In the genomic region with DNA sequence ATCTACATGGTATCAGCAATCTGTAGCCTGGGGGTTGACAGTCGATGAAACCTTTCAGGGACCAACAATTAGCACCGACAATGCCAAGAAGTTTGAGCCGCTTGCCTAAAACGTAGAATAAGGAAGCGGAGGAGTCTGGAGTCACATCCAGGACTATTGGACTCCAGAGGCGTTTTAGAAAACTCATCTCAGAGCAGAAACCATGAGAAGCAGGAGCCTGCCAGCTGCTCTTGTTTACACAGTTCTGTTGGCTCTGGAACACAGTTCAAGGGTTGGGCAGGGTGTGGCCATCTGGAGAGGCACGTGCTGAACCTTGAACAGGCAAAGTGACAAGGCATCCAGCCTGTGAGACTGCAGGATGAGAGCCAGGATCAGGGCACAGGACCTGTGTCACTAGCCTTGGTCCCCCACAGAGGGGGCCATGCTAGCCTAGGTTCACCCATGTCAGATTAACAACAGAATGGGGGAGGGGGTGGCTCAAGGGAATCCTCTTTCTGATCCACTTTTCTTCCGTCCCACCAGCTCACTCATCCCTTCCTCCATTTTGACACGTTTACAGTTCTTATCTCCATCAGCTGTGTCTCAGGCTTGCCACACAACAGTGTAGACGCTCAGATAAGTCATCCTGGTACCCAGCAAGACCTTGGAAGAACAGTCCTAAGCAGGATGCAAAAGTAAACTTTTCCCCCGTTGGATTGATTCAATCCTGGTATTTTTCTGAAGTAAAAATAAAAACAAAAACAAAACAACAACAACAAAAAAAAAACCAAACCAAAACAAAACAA, we compare ENCODE assay signal across 9 mouse cellular contexts. TPM values are rescaled to one million over a fixed set of nuclear protein-coding genes. Genes with fewer than 3 reads are reported as not detected.
DNase-seq lines count a peak whose midpoint lies in the region; ATAC-seq lines count a peak whose summit lies in the region.
"Had no signal": no experiment of that assay in that cellular context is flagged by ENCODE, and none has a peak within 500 bp of the region (broad histone marks: within the 10 kb centered on the region; RNA-seq: fewer than 3 reads in every experiment).

No protein-coding gene starts in this region.

- peaks cover 71% of the 10 kb centered on the region for H3K4me1 ChIP-seq in heart, embryonic 12.5 days (replicated peaks)

- H3K27ac ChIP-seq in heart, embryonic 12.5 days (ENCODE audit: poor library complexity, severe bottlenecking): peak overlapping the region; percentile 95
- H3K27ac ChIP-seq: macrophage had no signal

- DNase-seq in ovary, postnatal 36 days (ENCODE audit: low spot score): peak; percentile 43
- DNase-seq in ovary, postnatal 10 days (ENCODE audit: low spot score): no peak
- DNase-seq in kidney, postnatal 36 days: peak; percentile 88 to 92
- DNase-seq in layer of hippocampus, adult 11-12 months (ENCODE audit: low spot score): no peak
- DNase-seq in thymus, postnatal 25 days: no peak
- no peak for DNase-seq in right cerebral cortex, adult 2 months (ENCODE audit: low spot score in 2 of 2)

- peak overlapping the region; percentile 1; the same call in 1 of the 2 replicates for H3K9ac ChIP-seq in heart, embryonic 12.5 days

- H3K9me3 ChIP-seq in heart, embryonic 12.5 days (replicated peaks): peaks cover 5% of the 10 kb centered on the region

- no peaks in the 10 kb centered on the region for H3K27me3 ChIP-seq in heart, embryonic 12.5 days (replicated peaks)

- peaks cover 24% of the 10 kb centered on the region for H3K36me3 ChIP-seq in heart, embryonic 12.5 days

- no peak overlapping the region for H3K4me2 ChIP-seq in heart, embryonic 12.5 days

- 43% methylated on average over 11 of the region's 11 CpGs for WGBS in heart, embryonic 12.5 days

- ATAC-seq in heart, embryonic 12.5 days (ENCODE audit: insufficient number of reproducible peaks, low FRiP score): peak; percentile 52
- ATAC-seq in megakaryocyte progenitor cell, adult 5-6 weeks (replicated peaks; ENCODE audit: poor library complexity): peak; percentile 35

- no peak overlapping the region for H3K4me3 ChIP-seq in heart, embryonic 12.5 days

RNA-seq across cellular contexts. Expression of a gene that starts 23.1 kb away (rescaled TPM):
- 293 and 312 TPM in 2 replicates for polyA plus RNA-seq in heart, embryonic 12.5 days (2016; fragmentation: Nextera tagmentation; extraction: Ambion mirVana)
- 1.2 and 2.6 TPM in 2 replicates for total RNA-seq in megakaryocyte progenitor cell, adult 5-6 weeks (2015)
- 3.0 and 4.1 TPM in 2 replicates for total RNA-seq in megakaryocyte progenitor cell, adult 5-6 weeks (2017)

Comparison
In these comparisons a context has a peak if more than half of its experiments do, and no peak if none do; other contexts are left out.
1. DNase-seq: peak in ovary, postnatal 36 days (single experiment) and kidney, postnatal 36 days (2 of 2); none in ovary, postnatal 10 days (single experiment), layer of hippocampus, adult 11-12 months (single experiment), thymus, postnatal 25 days (single experiment) and right cerebral cortex, adult 2 months (0 of 2).